Mouse (Mus musculus): ENCODE data around the gene Sgf29. TPM values are rescaled to one million over a fixed set of nuclear protein-coding genes. Genes with fewer than 3 reads are reported as not detected.

The Sgf29 gene
- 22.6 TPM for polyA plus RNA-seq (2015; fragmentation: Illumina TruSeq; extraction: RNeasy Lipid Tissue Mini Kit (QIAGEN cat#74804); ENCODE audit: low read depth, low replicate concordance)

DNA sequence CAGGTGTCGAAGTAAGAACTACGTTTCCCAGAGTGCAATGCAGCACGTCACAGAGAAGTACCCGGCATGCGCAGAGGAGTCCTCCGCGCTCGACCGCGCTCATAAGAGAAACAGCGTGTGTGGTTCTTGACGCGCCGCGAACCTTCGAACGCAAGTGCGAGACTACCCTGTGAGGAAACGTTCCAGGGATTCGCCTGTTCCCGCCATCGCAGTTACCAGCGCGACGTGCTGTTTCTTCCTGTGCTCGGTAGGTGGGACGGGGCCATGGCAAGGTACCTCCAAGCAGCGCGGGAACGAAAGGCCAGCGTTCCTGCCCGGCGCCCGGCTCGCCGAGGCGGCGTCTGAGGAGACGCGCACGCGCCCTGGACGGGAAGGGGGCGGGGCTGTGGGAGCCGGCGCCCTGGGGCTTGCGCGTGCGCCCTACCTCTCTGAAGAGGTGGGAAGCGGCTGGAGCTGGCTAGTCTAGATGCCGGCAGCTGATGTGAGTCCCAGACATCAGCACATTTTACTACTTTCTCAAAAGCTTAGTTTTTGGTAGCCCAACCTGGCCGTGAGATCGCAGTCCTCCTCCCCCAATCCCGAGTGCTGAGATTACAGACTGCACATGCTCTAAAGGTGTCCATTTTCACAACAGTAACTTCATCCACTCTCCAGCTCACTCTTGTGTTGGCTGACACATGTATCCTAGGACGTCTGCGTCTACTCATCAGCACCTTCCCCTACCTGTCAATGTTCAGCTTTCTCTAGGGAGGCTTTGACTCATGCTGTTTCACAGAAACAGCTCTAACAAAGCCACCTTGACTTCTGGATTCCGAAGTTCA, at the start of gene Sgf29:
TSS of gene Sgf29 (plus strand) at position 79 of the 821 bp plus-strand sequence.

GRCm38 (mm10) chr7:126630824-126631518, 18.1 kb upstream of the Sgf29 start, which contains the start of gene Nupr1:
TSS of gene Nupr1 (minus strand) at chr7:126630861.

GRCm38 (mm10) chr7:126676207-126676606, 27.1 kb downstream of the Sgf29 start, which contains the start of gene Sult1a1:
TSS of gene Sult1a1 (minus strand) at chr7:126676432.

DNA sequence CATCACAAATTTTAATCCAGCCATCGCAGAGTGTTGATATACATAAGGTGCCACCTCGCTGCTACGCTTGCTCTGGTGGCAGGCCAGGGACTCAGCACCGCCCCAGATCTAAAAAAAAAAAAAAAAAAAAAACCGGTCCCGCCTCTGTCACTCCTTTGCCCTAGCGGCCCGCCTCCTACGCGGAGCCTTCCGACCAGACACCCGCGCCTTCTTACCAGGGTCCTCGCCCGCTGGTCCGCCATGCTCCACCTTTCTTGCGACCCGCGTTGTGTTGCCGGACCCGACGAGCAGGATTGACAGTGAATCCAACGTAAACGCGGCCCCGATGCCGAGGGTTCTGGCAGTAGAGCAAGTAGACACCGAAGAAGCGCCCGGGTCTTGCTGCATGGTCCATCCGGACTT, 46.1 kb downstream of the Sgf29 start, which contains the start of gene Bola2:
TSS of gene Bola2 (plus strand) at position 192 of the 402 bp plus-strand sequence.

GRCm38 (mm10) chr7:126695631-126696207, 46.6 kb downstream of the Sgf29 start, which contains the start of gene Slx1b:
TSS of gene Slx1b (minus strand) at chr7:126695784.

GRCm38 (mm10) chr7:126707442-126708174, 58.5 kb downstream of the Sgf29 start, which contains the start of gene Coro1a:
TSS of gene Coro1a (minus strand) at chr7:126707787.

Other genes with a start within 250 kb of the Sgf29 start
- not detected for gene Cd19, start 234.4 kb upstream of the Sgf29 start, polyA plus RNA-seq (2015; fragmentation: Illumina TruSeq; extraction: RNeasy Lipid Tissue Mini Kit (QIAGEN cat#74804); ENCODE audit: low read depth, low replicate concordance)
- gene Rabep2, start 220.6 kb upstream of the Sgf29 start, polyA plus RNA-seq (2015; fragmentation: Illumina TruSeq; extraction: RNeasy Lipid Tissue Mini Kit (QIAGEN cat#74804); ENCODE audit: low read depth, low replicate concordance) = 11.4 TPM
- gene Atp2a1, start 186.2 kb upstream of the Sgf29 start, polyA plus RNA-seq (2015; fragmentation: Illumina TruSeq; extraction: RNeasy Lipid Tissue Mini Kit (QIAGEN cat#74804); ENCODE audit: low read depth, low replicate concordance) = 3.4 TPM
- gene Sh2b1, start 173.9 kb upstream of the Sgf29 start, polyA plus RNA-seq (2015; fragmentation: Illumina TruSeq; extraction: RNeasy Lipid Tissue Mini Kit (QIAGEN cat#74804); ENCODE audit: low read depth, low replicate concordance) = 59.1 TPM
- 89.6 TPM for gene Tufm, start 161.9 kb upstream of the Sgf29 start, polyA plus RNA-seq (2015; fragmentation: Illumina TruSeq; extraction: RNeasy Lipid Tissue Mini Kit (QIAGEN cat#74804); ENCODE audit: low read depth, low replicate concordance)
- 90.7 TPM for gene Atxn2l, start 145.9 kb upstream of the Sgf29 start, polyA plus RNA-seq (2015; fragmentation: Illumina TruSeq; extraction: RNeasy Lipid Tissue Mini Kit (QIAGEN cat#74804); ENCODE audit: low read depth, low replicate concordance)
- 135 TPM for gene Eif3c, start 82.9 kb upstream of the Sgf29 start, polyA plus RNA-seq (2015; fragmentation: Illumina TruSeq; extraction: RNeasy Lipid Tissue Mini Kit (QIAGEN cat#74804); ENCODE audit: low read depth, low replicate concordance)
- gene Apobr, start 64.4 kb upstream of the Sgf29 start, polyA plus RNA-seq (2015; fragmentation: Illumina TruSeq; extraction: RNeasy Lipid Tissue Mini Kit (QIAGEN cat#74804); ENCODE audit: low read depth, low replicate concordance) = 0.80 TPM
- 21.6 TPM for gene Cln3, start 63.5 kb upstream of the Sgf29 start, polyA plus RNA-seq (2015; fragmentation: Illumina TruSeq; extraction: RNeasy Lipid Tissue Mini Kit (QIAGEN cat#74804); ENCODE audit: low read depth, low replicate concordance)
- gene Il27, start 54.4 kb upstream of the Sgf29 start, polyA plus RNA-seq (2015; fragmentation: Illumina TruSeq; extraction: RNeasy Lipid Tissue Mini Kit (QIAGEN cat#74804); ENCODE audit: low read depth, low replicate concordance) = not detected
- 19.3 TPM for gene Nupr1, start 18.4 kb upstream of the Sgf29 start, polyA plus RNA-seq (2015; fragmentation: Illumina TruSeq; extraction: RNeasy Lipid Tissue Mini Kit (QIAGEN cat#74804); ENCODE audit: low read depth, low replicate concordance)
- 21.5 TPM for gene Sult1a1, start 27.1 kb downstream of the Sgf29 start, polyA plus RNA-seq (2015; fragmentation: Illumina TruSeq; extraction: RNeasy Lipid Tissue Mini Kit (QIAGEN cat#74804); ENCODE audit: low read depth, low replicate concordance)
- 64.2 TPM for gene Bola2, start 46.1 kb downstream of the Sgf29 start, polyA plus RNA-seq (2015; fragmentation: Illumina TruSeq; extraction: RNeasy Lipid Tissue Mini Kit (QIAGEN cat#74804); ENCODE audit: low read depth, low replicate concordance)
- 14.6 TPM for gene Slx1b, start 46.5 kb downstream of the Sgf29 start, polyA plus RNA-seq (2015; fragmentation: Illumina TruSeq; extraction: RNeasy Lipid Tissue Mini Kit (QIAGEN cat#74804); ENCODE audit: low read depth, low replicate concordance)
- 136 TPM for gene Coro1a, start 58.5 kb downstream of the Sgf29 start, polyA plus RNA-seq (2015; fragmentation: Illumina TruSeq; extraction: RNeasy Lipid Tissue Mini Kit (QIAGEN cat#74804); ENCODE audit: low read depth, low replicate concordance)
- gene Mapk3, start 110.3 kb downstream of the Sgf29 start, polyA plus RNA-seq (2015; fragmentation: Illumina TruSeq; extraction: RNeasy Lipid Tissue Mini Kit (QIAGEN cat#74804); ENCODE audit: low read depth, low replicate concordance) = 169 TPM
- gene Gdpd3, start 117.0 kb downstream of the Sgf29 start, polyA plus RNA-seq (2015; fragmentation: Illumina TruSeq; extraction: RNeasy Lipid Tissue Mini Kit (QIAGEN cat#74804); ENCODE audit: low read depth, low replicate concordance) = 2.1 TPM
- gene Ypel3, start 127.6 kb downstream of the Sgf29 start, polyA plus RNA-seq (2015; fragmentation: Illumina TruSeq; extraction: RNeasy Lipid Tissue Mini Kit (QIAGEN cat#74804); ENCODE audit: low read depth, low replicate concordance) = 387 TPM
- 1.5 TPM for gene Tbx6, start 132.2 kb downstream of the Sgf29 start, polyA plus RNA-seq (2015; fragmentation: Illumina TruSeq; extraction: RNeasy Lipid Tissue Mini Kit (QIAGEN cat#74804); ENCODE audit: low read depth, low replicate concordance)
- gene Ppp4c, start 143.2 kb downstream of the Sgf29 start, polyA plus RNA-seq (2015; fragmentation: Illumina TruSeq; extraction: RNeasy Lipid Tissue Mini Kit (QIAGEN cat#74804); ENCODE audit: low read depth, low replicate concordance) = 61.6 TPM
- gene Fam57b, start 148.4 kb downstream of the Sgf29 start, polyA plus RNA-seq (2015; fragmentation: Illumina TruSeq; extraction: RNeasy Lipid Tissue Mini Kit (QIAGEN cat#74804); ENCODE audit: low read depth, low replicate concordance) = 55.7 TPM
- gene 4930451I11Rik, start 182.3 kb downstream of the Sgf29 start, polyA plus RNA-seq (2015; fragmentation: Illumina TruSeq; extraction: RNeasy Lipid Tissue Mini Kit (QIAGEN cat#74804); ENCODE audit: low read depth, low replicate concordance) = not detected
- 32.7 TPM for gene Doc2a, start 198.1 kb downstream of the Sgf29 start, polyA plus RNA-seq (2015; fragmentation: Illumina TruSeq; extraction: RNeasy Lipid Tissue Mini Kit (QIAGEN cat#74804); ENCODE audit: low read depth, low replicate concordance)
- gene Hirip3, start 212.7 kb downstream of the Sgf29 start, polyA plus RNA-seq (2015; fragmentation: Illumina TruSeq; extraction: RNeasy Lipid Tissue Mini Kit (QIAGEN cat#74804); ENCODE audit: low read depth, low replicate concordance) = 46.0 TPM
- 57.0 TPM for gene Ino80e, start 213.1 kb downstream of the Sgf29 start, polyA plus RNA-seq (2015; fragmentation: Illumina TruSeq; extraction: RNeasy Lipid Tissue Mini Kit (QIAGEN cat#74804); ENCODE audit: low read depth, low replicate concordance)
- 79.3 TPM for gene Taok2, start 235.4 kb downstream of the Sgf29 start, polyA plus RNA-seq (2015; fragmentation: Illumina TruSeq; extraction: RNeasy Lipid Tissue Mini Kit (QIAGEN cat#74804); ENCODE audit: low read depth, low replicate concordance)

Measured in brain, adult 10 weeks (tissue).